Mouse (Mus musculus) skeletal muscle tissue, adult 2 months (tissue): ENCODE data around the gene Pibf1.

Experiments
- DNase-seq: peaks from one replicate; pipeline ENCODE4 v3.0.0-alpha.2; 2012; ENCODE audit warnings: low read depth, low spot score

The Pibf1 gene

DNA sequence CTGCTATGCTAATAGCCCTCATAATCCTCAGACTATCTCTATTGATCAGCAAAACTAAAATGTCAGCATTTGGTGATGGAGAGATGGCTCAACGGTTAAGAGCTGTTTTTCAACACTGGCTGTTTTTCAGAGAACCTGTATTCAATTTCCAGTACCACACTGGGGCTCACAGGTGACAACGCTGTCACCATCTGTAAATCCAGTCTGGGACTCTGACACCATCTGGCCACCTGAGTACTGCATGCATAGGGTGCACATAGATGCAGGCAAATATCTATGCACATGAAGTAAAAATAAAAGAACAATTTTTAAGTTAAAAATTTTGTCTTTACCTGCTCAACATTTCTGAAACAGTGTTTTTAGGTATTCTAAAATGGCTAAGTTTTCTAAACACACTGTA, 40.8 kb downstream of the Pibf1 start:
- no peak for DNase-seq

DNA sequence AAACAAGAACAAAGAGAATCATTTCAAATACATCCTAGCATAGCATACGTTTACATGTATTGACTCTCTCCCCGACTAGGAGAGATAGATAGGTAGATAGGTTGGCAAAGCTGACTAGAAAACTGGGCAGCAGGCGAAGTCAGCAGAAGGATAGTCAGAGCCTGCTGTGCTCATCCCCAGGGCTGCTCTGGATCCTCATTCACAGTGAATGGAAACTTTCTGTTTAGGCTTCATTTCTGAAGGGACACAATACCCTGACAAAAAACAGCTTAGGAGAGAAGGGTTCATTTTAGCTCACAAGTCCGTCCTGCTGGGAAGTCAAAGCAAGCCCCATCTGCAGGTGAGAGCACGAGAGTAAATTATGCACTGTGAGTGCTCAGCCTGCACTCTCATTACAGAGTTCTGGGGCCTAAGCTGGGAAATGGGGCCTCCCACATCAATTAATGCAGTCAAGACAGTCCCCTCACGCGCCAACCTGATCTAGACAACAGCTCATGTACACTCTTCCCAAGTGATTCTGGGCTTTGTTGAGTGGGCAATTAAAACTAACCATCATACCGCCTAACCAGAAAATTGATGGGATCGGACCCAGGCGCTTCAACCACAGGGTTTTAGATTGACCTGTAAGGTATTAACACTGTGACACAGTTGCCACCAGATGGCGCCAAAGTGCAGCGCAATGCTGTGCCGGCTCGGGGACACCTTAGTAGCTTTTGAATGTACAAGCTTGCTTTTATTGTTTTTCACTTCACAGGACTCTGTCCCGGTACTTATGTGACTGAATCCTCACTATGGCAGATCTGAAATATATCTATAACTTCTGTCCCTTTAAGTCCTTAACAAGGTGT, 42.8 kb downstream of the Pibf1 start:
- peak; percentile 70 for DNase-seq

DNA sequence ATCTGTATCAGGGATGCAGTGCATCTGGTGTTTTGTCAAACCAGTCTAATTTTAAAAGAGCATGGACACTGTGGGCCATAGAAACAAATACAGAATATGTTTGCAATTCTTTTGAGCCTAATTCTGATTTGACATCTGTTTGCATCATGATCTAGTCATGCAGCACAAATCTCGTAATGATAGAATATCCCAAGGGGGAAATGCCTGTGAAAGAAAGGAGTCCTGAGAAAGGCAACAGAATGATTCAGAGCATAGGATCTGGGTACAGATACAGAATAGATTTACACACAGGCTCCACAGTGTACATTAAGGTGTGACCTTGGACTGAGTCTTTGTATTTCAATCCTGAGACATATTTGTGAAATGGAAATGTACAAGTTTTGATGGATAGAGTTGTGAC, 47.6 kb downstream of the Pibf1 start:
- no peak for DNase-seq

DNA sequence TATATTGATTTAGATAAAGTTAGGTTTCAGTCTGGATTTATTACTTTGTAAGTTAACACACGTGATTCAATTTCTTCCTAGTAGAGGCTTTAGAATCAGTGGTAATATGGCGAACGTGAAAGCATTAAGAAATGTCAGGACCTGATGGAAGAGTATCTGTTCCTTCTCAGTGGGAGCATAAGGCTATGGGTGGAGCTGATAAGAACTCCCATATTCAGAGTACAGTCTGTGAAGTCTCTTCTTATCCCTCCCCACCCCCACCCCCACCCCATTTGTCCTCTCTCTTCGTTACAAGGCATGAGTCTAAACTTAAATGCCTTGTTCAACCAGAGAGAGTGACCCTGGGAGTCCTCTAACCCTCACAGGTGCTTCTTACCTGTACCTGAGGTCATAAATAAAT, 53.5 kb downstream of the Pibf1 start:
- no peak for DNase-seq

DNA sequence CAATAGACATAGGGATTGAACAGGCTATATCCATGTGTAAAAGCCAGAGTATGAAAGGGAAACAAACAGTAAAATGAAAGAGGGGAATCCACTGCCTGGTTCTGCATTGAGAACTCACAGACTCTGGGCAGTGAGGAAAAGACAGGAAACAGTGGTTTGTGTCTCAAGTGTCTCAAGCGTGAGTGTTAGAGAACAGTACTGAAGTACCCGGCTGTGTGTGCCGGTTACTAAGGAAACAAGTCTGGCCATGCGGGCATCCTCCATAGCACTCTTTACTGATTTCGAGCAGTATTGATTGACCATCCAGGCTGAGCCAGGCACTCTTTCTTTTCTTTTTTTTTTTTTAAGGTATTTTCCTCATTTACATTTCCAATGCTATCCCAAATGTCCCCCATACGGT, 60.7 kb downstream of the Pibf1 start:
- no peak for DNase-seq

DNA sequence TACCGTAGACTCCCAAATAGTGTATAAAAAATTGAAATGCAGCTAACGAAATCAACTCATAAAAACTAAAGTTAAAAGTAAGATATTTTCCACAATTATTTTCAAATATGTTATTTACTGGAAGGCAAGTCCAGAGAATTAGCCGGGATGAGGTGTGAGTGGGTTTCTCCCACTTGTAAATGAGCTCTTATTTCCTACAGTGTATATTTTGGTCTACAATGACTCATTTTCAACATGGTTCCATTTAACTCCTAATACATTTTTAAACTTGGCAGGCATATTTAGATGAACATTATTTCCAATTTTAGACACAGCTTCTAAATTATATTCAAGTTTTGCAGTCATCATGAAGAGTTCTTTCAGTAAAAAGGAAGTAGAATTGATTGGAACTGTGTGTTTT, 63.8 kb downstream of the Pibf1 start:
- DNase-seq = no peak

DNA sequence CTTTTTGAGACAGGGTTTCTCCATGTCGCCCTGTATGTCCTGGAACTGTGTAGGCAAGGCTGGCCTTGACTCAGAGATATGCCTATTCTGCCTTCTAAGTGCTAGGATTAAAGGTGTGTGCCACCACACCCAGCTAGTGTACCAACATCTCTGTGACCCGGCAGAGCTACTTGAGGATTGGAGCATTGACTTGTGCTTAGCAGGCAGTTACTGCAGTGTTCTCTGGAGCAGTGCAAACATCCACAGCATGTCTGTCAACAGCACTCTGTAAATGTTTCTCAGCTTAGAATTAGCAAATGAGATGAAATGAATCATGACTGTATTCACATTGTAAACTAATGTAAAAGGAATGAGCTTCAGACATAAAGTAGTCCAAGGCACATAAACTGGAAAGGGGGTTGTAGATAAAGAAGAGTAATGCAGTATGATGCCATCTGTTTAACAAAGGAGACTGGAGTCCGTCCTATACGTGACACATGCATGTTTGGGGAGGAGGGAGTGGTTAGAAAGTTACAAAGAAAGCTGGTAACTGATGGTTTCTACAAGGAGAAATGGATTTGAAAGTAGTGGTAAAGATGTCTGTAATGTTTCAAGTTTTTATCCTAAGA, 75.0 kb downstream of the Pibf1 start:
- DNase-seq = no peak

DNA sequence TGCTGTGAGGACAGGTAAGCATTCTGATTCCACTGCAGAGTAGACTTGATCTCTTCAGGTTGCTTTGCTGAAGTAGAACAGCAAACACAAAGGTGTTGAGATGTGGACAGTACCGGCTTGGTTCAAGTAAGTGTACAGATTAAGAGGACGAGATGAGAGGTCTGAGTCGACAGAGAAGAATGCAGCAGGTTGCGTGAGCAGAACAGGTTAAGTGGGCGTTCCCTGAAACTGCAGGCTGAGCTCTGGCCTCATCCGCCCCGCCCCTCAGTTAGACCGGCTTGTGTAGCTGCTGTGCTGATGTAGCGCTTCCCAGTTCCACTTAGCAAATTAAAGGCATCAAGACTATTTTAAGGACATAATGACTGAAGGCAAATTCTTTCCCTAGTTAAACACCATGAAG, 77.3 kb downstream of the Pibf1 start:
- no peak for DNase-seq

DNA sequence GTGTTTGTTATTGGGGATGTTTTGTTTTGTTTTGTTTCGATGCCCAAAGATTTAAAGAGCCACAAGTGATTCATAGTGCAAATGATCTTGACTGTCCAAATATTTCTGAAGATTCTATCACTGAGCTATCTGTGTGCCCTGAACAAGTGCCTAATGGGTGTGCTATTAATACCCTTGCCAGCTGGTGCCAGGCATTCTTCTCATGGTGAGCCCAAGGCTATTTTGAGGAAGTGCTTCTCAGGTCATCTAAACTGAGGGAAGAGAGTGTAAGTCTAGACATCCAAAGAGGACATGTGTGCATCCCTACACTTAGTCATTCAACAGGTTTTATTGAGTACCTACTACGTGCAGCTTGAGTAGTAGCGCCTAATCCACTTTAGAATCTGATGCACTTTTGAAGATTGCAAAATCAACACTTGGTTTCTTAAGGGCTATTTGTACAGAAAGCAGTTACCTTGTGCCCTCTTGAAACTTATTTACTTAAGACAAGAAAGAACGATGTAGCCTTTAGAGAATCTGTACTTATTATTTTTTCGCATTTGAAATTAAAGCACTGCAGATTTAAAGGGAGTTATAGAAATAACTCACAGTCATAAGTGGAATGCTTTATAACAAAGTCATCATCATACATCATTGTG, 91.0 kb downstream of the Pibf1 start:
- DNase-seq = peak; percentile 85

DNA sequence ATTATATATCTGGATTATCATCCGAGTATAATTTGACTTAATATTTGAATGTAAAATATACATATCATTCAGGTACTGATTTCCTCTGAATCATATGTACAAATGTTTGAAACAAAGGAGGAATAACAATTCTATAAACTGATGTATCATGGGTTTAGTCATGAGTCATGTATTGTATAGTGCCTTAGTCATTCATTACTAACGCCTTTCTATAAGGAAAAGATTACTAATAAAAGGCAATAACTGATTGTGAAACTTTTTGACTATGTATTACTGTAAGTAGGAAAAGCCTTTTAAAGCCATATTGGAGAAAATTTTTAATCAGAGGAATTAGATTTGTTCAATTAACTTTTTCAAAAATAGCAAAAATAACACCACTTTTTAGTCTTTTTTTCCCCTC, 106.6 kb downstream of the Pibf1 start:
- no peak for DNase-seq

DNA sequence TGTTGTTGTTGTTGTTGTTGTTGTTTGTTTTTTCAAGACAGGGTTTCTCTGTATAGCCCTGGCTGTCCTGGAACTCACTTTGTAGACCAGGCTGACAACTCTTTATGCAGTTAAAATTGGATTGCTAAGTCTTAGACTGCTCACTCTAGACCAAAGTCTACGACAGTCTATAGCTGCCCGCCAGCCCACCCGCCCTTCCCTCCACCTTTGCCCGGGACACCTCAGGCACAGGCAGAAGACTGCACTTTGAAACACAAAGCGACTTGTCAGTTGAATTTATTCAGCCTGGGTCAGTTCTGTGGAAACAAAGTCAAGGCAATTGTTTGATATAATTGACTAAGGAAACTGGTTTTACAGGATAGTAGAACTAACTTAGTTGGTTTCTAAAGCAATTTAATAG, 107.4 kb downstream of the Pibf1 start:
- DNase-seq = no peak

DNA sequence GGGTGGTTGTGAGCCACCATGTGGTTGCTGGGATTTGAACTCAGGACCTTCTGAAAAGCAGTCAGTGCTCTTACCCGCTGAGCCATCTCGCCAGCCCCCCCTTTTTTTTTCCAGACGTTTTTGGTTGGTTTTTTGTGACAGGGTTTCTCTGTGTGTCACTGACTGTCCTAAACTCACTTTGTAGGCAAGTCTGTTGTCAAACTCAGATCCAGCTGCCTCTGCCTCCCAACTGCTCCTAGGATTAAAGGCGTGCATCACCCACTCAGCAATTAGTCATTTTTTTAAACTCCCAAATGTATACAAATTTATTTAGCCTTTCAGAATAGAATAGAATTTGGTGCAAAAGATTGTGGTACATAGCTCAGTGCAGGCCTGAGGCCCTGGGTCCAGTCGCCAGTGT, 111.2 kb downstream of the Pibf1 start:
- no peak for DNase-seq

DNA sequence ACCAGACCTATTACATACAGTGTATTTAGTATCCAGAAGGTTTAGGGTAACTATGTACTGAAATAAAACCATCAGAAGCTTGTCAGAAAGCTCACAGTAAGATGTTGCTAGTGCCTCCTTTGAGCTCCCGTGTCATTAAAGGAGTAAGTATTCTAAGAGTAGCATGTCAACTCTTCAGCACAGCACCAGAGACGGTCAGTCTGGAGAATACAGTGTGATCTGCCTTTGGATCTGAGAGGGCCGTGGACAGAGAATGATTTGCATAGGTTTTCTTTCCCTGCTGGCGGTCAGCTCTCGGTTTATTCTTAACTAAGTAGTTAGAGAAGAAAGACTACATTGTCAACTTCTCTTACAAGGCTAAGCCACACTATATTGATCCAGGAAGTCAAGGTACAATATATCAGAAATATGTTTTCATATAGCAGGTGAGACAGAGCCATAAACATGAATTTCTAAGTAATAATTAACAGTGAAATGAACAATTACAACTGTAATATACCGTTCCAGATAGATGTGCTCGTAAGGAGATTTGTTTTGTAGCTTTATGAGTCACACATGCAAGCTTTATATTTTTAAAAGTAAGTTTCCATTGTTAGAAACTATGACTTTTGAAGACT, 119.3 kb downstream of the Pibf1 start:
- no peak for DNase-seq

DNA sequence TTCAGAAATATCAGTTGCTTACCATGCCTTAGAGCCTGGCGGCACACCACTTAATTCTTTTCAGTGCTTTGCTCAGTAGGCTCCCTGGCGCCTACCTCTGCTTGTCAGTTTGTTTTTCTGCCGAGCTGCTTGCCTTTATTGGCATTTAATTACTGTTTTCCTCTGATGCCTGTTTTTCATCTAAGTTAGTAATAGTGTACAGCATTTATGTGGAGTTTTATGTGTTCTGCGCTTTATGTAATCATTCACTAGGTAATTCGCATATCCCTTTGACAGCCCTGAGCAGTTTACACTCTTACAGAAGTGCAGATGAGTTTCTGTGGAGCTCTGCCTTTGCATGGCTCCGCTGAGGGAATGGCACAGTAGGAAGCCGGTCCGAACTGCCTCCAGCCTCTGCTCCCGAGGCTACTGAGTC, 120.5 kb downstream of the Pibf1 start:
- DNase-seq = no peak

DNA sequence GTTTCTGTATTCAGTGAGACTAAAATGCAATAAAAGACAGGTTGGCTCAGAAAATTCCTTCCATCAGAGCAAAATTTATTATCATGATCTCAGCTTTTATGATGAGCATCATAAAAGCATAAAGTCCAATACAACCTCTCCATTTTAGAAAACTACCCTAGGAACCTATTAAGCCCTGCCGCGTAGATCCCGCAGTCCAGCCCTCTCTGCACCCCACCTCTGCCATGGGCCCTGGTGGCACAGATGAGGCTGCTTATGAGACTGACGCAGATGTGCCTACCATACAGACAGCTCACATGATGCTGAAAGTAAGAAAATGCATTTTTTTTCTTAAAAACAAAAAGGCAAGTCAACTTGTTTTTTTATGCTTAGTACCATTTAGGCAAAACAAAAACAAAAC, 126.7 kb downstream of the Pibf1 start:
- DNase-seq = no peak

DNA sequence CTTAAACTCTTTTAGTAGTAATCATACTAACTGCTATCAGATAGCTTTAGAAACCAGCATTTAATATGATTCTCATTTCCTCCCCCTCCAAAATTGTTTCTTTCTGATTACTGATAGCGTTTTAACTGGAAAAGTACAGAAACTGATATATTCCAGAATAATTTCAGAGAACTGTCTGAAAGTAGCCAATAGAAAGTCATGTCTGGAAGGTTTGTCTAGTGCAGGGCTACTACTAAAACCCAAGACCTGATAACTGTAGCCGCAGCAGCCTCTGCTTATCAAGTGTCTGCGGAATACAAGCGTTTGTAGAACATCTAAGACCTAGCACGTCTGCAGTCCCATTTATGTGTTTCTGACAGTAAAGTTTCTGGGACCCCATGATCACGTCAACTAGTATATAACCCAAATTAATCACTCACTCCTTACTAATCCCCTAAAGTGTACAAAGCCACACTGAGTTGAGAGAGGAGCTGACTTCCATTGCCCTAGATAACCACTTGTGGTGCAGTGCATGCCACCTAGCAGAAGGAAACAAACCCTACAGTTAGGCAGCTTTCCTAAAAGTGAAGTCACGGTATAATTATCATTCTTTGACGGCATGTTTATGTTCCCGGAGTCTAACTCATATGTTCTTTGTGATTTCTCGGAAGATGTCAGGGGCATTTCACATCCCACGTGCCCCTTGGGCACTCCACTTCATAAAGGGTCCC, 130.0 kb downstream of the Pibf1 start:
- DNase-seq = no peak

DNA sequence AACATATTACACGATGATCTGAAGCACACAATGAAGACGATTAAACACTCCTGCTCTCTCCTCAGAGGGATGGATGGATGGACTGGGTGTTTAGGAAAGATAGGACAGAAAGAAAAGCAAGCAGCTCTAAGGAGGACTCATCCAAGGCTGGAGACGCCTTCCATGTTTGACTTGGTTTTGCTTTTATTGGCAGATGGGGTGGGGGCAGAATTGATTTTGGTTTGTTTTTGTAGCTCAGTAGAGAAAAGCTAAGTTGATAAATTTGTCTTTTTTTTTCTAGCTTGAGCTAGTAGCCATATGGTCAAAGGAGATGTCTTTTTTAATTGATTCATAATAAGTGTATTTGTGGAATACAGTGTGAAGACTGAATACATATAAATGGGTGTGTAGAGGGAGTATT, 133.8 kb downstream of the Pibf1 start:
- no peak for DNase-seq

DNA sequence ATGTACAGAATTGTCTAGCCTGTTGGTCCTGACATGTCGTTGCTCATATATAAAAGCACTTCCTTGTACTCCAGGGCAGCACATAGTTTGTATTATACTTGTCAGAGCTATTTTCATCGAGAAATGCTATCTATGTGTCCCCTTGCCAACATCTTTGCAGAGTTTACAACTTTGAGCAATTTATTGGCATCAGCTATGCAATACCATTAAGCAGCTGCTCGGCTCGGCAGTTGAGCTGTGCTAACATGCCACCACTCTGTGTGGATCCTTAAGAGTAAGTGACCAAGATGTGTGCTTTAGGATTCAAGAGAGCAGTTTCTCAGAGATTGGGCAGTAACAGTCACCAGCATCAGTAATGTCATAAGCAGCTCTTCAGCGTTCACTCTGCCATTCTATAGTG, 137.9 kb downstream of the Pibf1 start:
- peak; percentile 18 for DNase-seq

DNA sequence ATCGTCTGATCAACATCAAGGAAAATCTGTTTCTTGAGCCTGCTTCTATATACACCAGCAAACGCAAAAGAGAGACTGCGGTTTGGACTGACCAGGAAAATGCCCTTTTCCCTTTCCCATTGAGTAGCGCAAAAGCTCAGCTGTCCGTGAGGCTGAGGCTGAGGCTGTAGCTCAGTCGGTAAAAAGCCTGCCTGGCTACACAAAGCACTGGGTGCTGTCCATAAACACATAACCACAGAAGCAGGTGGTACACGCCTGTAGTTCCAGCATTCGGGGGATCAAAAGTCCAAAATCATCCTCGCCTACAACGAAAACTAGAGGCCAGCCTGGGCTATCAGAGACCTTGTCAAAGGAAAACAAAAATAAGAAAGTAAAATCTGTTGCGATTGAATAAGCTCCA, 141.3 kb downstream of the Pibf1 start:
- DNase-seq = no peak

DNA sequence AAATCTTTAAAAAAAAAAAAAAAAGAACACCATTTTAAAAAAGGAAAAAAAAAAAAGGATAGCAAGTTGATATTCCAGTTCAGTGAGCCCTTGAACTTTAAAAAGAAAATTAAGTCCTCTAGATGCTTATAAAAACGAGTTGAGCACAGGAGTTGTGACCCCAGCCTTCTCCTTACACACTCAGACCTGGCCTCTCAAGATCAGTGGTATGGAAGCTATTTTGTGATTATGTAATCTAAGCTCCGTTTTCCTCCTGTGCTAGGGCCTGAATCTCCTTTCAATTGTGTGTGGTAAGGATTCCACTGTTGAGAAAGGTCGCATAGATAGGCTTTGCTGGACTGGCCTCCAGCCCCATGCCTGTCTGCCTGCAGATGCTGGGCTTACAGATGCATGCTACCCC, 145.3 kb downstream of the Pibf1 start:
- no peak for DNase-seq

DNA sequence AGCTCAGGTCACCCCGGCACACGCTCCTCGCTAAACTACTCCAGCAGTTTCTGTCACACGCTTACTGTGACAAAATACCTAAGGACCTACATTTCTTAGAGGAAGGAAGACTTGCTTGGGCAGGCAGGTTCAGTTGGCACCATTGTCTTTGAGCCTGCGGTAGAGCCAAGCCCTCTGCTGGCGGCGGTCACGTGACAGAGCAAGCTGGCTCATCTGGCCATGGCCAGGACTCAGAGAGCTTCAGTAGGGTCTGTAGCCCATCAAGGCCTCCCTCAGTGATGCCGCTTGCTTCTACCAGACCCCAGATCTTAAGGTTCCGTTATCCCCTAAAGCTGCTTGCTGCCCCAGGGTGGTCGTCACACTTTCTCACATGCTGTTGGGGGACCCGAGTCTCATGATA, 162.8 kb downstream of the Pibf1 start:
- no peak for DNase-seq

DNA sequence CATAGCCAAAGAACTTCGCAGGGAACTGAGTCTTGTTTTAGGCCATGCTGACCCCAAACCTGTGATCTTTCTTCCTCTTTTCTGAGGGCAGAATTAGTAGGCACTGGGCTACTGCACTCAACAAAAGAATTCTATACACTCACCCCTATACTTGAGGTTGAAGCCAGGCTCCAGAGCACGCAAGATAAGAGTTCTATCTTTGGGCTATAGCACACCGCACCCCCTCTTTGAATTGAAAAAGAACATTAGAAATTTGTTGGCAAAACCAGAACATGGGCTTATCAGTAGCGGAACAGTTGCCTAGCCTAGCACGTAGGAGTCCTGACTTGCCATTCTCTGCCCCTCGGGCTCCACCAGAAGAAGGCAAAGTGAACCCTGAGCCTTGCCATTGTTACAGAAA, 164.6 kb downstream of the Pibf1 start:
- no peak for DNase-seq
